ENCODE assay signal across 8 mouse cellular contexts in genomic region chr19:10390099-10390680, GRCm38 (mm10). TPM values are rescaled to one million over a fixed set of nuclear protein-coding genes. Genes with fewer than 3 reads are reported as not detected.
DNase-seq lines count a peak whose midpoint lies in the region; ATAC-seq lines count a peak whose summit lies in the region.

No protein-coding gene starts in this region.

- peak overlapping the region; percentile 54 for H3K4me3 ChIP-seq in lung, embryonic 15.5 days
- peak overlapping the region; percentile 66 for H3K4me3 ChIP-seq in embryonic facial prominence, embryonic 13.5 days
- peak overlapping the region; percentile 58 for H3K4me3 ChIP-seq in intestine, embryonic 14.5 days (ENCODE audit: low read depth, low read length)
- H3K4me3 ChIP-seq in neural tube, embryonic 14.5 days (ENCODE audit: low read depth, low read length), result peak overlapping the region; percentile 73

- H3K9me3 ChIP-seq in lung, embryonic 15.5 days, result no peaks in the 10 kb centered on the region
- H3K9me3 ChIP-seq in embryonic facial prominence, embryonic 13.5 days, result no peaks in the 10 kb centered on the region
- no peaks in the 10 kb centered on the region for H3K9me3 ChIP-seq in intestine, embryonic 14.5 days (ENCODE audit: control insufficient read depth, low read length)
- H3K9me3 ChIP-seq in neural tube, embryonic 14.5 days (ENCODE audit: control insufficient read depth, low read length), result no peaks in the 10 kb centered on the region

- H3K27ac ChIP-seq in lung, embryonic 15.5 days, result no peak overlapping the region
- H3K27ac ChIP-seq in embryonic facial prominence, embryonic 13.5 days, result no peak overlapping the region
- no peak overlapping the region for H3K27ac ChIP-seq in intestine, embryonic 14.5 days (ENCODE audit: low read depth)
- no peak overlapping the region for H3K27ac ChIP-seq in neural tube, embryonic 14.5 days (ENCODE audit: low read depth, low read length)

- H3K4me1 ChIP-seq in lung, embryonic 15.5 days, result peaks cover 12% of the 10 kb centered on the region
- H3K4me1 ChIP-seq in embryonic facial prominence, embryonic 13.5 days, result peaks cover 20% of the 10 kb centered on the region
- H3K4me1 ChIP-seq in intestine, embryonic 14.5 days (replicated peaks; ENCODE audit: control insufficient read depth, insufficient read depth, low read length), result peaks cover 8% of the 10 kb centered on the region; the same call in 1 of the 2 replicates
- H3K4me1 ChIP-seq in neural tube, embryonic 14.5 days (ENCODE audit: control insufficient read depth, insufficient read depth, low read length), result peaks cover 28% of the 10 kb centered on the region

- ATAC-seq in lung, embryonic 15.5 days (ENCODE audit: borderline replicate concordance, extremely low read depth, low FRiP score, low TSS enrichment), result no peak
- ATAC-seq in embryonic facial prominence, embryonic 13.5 days (ENCODE audit: insufficient number of reproducible peaks, insufficient read depth, low FRiP score, low TSS enrichment, low read depth), result no peak
- no peak for ATAC-seq in intestine, embryonic 14.5 days (replicated peaks; ENCODE audit: low FRiP score, low TSS enrichment, low read depth)
- no peak for ATAC-seq in neural tube, embryonic 14.5 days (ENCODE audit: low read depth)
- no peak for ATAC-seq in CD4-positive, CD25-positive, alpha-beta regulatory T cell, adult 4 months

- H3K36me3 ChIP-seq in lung, embryonic 15.5 days, result no peaks in the 10 kb centered on the region
- H3K36me3 ChIP-seq in embryonic facial prominence, embryonic 13.5 days, result no peaks in the 10 kb centered on the region
- H3K36me3 ChIP-seq in intestine, embryonic 14.5 days (ENCODE audit: control insufficient read depth, insufficient read depth, low read length), result no peaks in the 10 kb centered on the region
- H3K36me3 ChIP-seq in neural tube, embryonic 14.5 days (ENCODE audit: control insufficient read depth, insufficient read depth, low read length), result no peaks in the 10 kb centered on the region

- peaks cover 34% of the 10 kb centered on the region for H3K27me3 ChIP-seq in lung, embryonic 15.5 days
- H3K27me3 ChIP-seq in embryonic facial prominence, embryonic 13.5 days, result peaks cover 54% of the 10 kb centered on the region
- H3K27me3 ChIP-seq in intestine, embryonic 14.5 days (replicated peaks; ENCODE audit: control insufficient read depth, insufficient read depth, low read length), result peaks cover 25% of the 10 kb centered on the region
- H3K27me3 ChIP-seq in neural tube, embryonic 14.5 days (ENCODE audit: control insufficient read depth, insufficient read depth, low read length), result no peaks in the 10 kb centered on the region

- DNase-seq in lung, postnatal 10 days, result no peak
- DNase-seq in intestine, embryonic 14.5 days (ENCODE audit: low spot score), result no peak
- no peak for DNase-seq in adrenal gland, postnatal 25 days
- no peak for DNase-seq in urinary bladder, postnatal 10 days (ENCODE audit: low spot score)

- no peak overlapping the region for H3K9ac ChIP-seq in lung, embryonic 15.5 days
- no peak overlapping the region for H3K9ac ChIP-seq in embryonic facial prominence, embryonic 13.5 days
- H3K9ac ChIP-seq in intestine, embryonic 14.5 days (ENCODE audit: low read length), result no peak overlapping the region
- H3K9ac ChIP-seq in neural tube, embryonic 14.5 days (replicated peaks; ENCODE audit: low read depth, low read length), result peak overlapping the region; percentile 87

- WGBS in lung, embryonic 15.5 days, result 15% methylated on average over 12 of the region's 12 CpGs
- 11% methylated on average over 12 of the region's 12 CpGs for WGBS in embryonic facial prominence, embryonic 13.5 days
- 19% methylated on average over 12 of the region's 12 CpGs for whole genome bisulfite sequencing in intestine, embryonic 14.5 days
- 21% methylated on average over 10 of the region's 12 CpGs for WGBS in neural tube, embryonic 14.5 days

- peak overlapping the region; percentile 85 for H3K4me2 ChIP-seq in lung, embryonic 15.5 days
- H3K4me2 ChIP-seq in embryonic facial prominence, embryonic 13.5 days, result peak overlapping the region; percentile 92
- H3K4me2 ChIP-seq in intestine, embryonic 14.5 days (ENCODE audit: low read length), result peak overlapping the region; percentile 85
- peak overlapping the region; percentile 77 for H3K4me2 ChIP-seq in neural tube, embryonic 14.5 days (ENCODE audit: low read depth, low read length)

RNA-seq across cellular contexts. Expression of gene Syt7, which starts 1.3 kb away (rescaled TPM):
- polyA plus RNA-seq in lung, embryonic 15.5 days (2015; fragmentation: Nextera tagmentation; extraction: Ambion mirVana), result 2.1 TPM in 2 replicates
- 0.46 and 0.76 TPM in 2 replicates for polyA plus RNA-seq in embryonic facial prominence, embryonic 13.5 days (2015; fragmentation: Nextera tagmentation; extraction: Ambion mirVana)
- 1.5 TPM in 2 replicates for polyA plus RNA-seq in intestine, embryonic 14.5 days (2014; fragmentation: Nextera tagmentation; extraction: Ambion mirVana)
- 11.4 and 15.5 TPM in 2 replicates for polyA plus RNA-seq in neural tube, embryonic 14.5 days (2014; fragmentation: Nextera tagmentation; extraction: Ambion mirVana)
- total RNA-seq in adrenal gland, postnatal 25 days (2021), result 21.6 and 27.9 TPM in 2 replicates
- polyA plus RNA-seq in CD4-positive, CD25-positive, alpha-beta regulatory T cell, adult 4 months (2017; shearing (Covaris generic)), result not detected
